Mouse (Mus musculus): ENCODE measurements at regions not wholly inside any gene's neighbourhood (a gene's known extent, or its start where the extent isn't known, plus 50 kb on each side); places are given as distances from the start of the nearest gene placed in this dataset.

DNA sequence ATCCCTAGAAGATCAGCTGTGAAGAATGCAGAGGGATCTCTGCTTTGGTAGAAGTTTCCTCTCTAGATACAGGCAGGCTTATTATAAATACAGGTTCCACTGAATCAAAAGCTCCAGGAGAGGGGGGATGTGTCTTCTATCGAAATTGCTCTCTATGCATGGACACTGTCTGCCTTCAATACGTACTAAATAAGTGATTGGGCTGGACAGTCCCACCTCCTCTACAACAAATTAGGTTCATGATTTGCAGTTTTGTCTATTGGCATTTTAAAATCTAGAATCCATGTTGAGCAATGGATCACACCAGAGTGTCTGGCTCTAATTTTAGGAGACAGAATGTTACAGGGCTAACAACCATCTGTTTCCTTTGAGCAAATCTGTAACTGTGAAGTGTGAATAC lies 429.9 kb downstream of the Hs3st1 start:
- WGBS, result 73% methylated on average over 2 of the region's 2 CpGs
- H3K27me3 ChIP-seq, result no peaks in the 10 kb centered on the region
- ATAC-seq (ENCODE audit: insufficient number of reproducible peaks, low FRiP score, low TSS enrichment, low read depth), result no peak

DNA sequence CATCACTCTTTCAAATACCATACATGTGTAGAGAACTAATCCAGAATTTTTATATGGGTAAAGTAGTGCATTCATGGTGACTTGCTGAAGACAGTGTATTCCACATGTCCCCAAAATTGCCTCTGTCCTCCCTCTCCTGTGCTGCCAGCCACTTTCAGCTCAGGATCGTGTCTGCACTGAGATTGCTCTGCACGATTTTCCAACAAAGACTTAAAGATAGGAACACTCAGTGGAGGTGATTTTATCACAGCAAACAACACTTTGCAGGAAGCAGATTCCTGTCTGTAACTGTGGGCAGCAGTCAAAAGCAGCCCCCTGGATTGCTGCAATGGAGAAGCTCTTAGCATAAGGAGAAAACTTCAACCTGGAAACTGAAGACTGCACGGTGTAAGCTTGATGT lies 438.8 kb downstream of the Hs3st1 start:
- Histone ChIP-seq H3K36me3 (no peaks in the 10 kb centered on the region), H3K27me3 (no peaks in the 10 kb centered on the region), H3K27ac (no peak overlapping the region), H3K4me1 (no peaks in the 10 kb centered on the region), H3K9ac (no peak overlapping the region), H3K4me2 (no peak overlapping the region), H3K9me3 (no peaks in the 10 kb centered on the region), H3K4me3 (no peak overlapping the region)
- ATAC-seq (ENCODE audit: insufficient number of reproducible peaks, low FRiP score, low TSS enrichment, low read depth), result no peak
- WGBS, result 68% methylated on average over 3 of the region's 3 CpGs

More for the DNA sequence above, 429.9 kb downstream of the Hs3st1 start:
- H3K9ac ChIP-seq, result no peak overlapping the region
- no peak overlapping the region for H3K4me2 ChIP-seq
- H3K4me1 ChIP-seq, result no peaks in the 10 kb centered on the region
- no peaks in the 10 kb centered on the region for H3K9me3 ChIP-seq
- no peaks in the 10 kb centered on the region for H3K36me3 ChIP-seq
- H3K27ac ChIP-seq, result no peak overlapping the region
- no peak overlapping the region for H3K4me3 ChIP-seq

DNA sequence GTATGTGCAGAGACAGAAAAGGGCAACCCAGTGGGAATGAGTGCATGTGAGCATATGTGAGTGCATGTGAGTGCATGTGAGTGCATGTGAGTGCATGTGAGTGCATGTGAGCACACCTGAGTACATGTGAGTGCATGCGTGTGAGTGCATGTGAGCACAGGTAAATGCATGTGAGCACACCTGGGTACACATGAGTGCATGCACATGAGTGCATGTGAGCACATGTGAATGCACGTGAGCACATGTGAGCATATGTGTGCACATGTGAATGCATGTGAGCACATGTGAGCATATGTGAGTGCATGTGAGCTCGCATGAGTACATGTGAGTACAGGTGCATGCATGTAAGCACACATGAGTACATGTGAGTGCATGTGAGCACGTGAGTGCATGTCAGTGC lies 434.6 kb upstream of the Clnk start:
- ATAC-seq (ENCODE audit: insufficient number of reproducible peaks, low FRiP score, low TSS enrichment, low read depth), result no peak

DNA sequence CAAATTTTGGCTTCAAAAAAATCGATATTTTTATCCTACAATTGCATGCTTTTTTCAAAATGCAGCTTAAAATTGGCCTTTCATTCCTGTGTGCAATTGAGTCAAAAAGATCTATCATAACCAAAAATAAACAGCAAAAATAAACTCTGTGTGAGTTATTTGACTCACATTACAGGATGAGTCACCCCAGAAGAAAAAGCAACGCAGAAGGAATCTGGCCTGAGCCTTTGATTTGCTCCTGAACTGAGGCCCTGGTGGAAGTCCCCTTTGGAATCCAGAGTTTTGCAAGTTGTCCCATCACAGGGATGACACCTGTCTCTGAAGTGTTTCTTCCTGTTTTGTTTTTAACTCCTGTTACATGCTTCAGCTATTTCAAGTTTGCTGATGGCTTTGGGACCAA lies 429.2 kb upstream of the Clnk start:
- WGBS, result 63% methylated on average over 2 of the region's 2 CpGs
- Histone ChIP-seq H3K9ac (no peak overlapping the region), H3K4me3 (no peak overlapping the region), H3K27me3 (no peaks in the 10 kb centered on the region), H3K36me3 (no peaks in the 10 kb centered on the region), H3K27ac (no peak overlapping the region), H3K9me3 (no peaks in the 10 kb centered on the region), H3K4me1 (no peaks in the 10 kb centered on the region), H3K4me2 (no peak overlapping the region)
- ATAC-seq (ENCODE audit: insufficient number of reproducible peaks, low FRiP score, low TSS enrichment, low read depth), result no peak

More for the DNA sequence above, 434.6 kb upstream of the Clnk start:
- H3K36me3 ChIP-seq, result no peaks in the 10 kb centered on the region
- no peak overlapping the region for H3K27ac ChIP-seq
- no peak overlapping the region for H3K4me2 ChIP-seq
- H3K9me3 ChIP-seq, result no peaks in the 10 kb centered on the region
- H3K4me3 ChIP-seq, result no peak overlapping the region
- 87% methylated on average over 4 of the region's 4 CpGs for WGBS
- no peak overlapping the region for H3K9ac ChIP-seq
- H3K27me3 ChIP-seq, result no peaks in the 10 kb centered on the region
- H3K4me1 ChIP-seq, result no peaks in the 10 kb centered on the region

DNA sequence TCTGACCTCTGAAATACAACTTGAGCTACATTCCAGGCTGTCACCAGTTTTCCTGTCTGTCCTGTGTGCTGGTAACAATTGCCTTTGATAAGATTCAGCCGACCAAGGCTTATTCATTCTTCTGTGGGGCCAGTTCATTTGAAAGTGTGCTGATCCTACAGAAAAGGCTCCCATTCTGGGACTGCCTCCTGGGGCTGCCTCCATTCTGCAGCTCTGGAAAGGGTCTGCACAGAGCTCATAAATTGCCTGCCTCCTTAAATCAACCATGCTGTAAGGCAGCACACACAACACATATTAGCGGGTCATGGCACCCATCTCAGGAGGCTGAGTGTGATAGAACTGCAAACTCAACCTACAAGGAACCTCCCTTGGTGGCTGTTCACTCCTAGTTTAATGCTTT lies 416.2 kb upstream of the Clnk start:
- no peak for ATAC-seq (ENCODE audit: insufficient number of reproducible peaks, low FRiP score, low TSS enrichment, low read depth)

DNA sequence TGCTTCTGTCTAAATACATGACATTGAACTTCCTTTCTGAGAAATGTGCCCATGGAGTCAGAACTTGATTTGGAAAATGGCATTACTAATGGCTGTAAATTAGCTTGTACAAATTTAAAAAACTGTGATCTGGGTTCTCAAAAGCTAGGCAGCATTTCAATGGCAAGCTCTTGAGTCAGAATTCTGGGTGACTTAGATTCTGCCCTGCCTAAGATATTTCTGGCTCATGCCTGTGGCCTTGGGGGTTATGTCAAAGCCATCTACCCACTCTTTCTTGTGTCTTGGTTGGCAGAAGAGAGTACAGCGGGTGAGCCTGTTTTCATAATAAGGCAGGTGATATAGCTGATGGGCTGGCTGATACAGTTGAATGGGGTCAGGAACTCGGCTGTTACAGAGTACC lies 404.4 kb upstream of the Clnk start:
- 83% methylated on average over 2 of the region's 2 CpGs for WGBS
- H3K36me3 ChIP-seq, result no peaks in the 10 kb centered on the region
- H3K9ac ChIP-seq, result no peak overlapping the region

More for the DNA sequence above, 416.2 kb upstream of the Clnk start:
- H3K27me3 ChIP-seq, result no peaks in the 10 kb centered on the region
- no peaks in the 10 kb centered on the region for H3K36me3 ChIP-seq
- no peak overlapping the region for H3K4me3 ChIP-seq
- H3K9ac ChIP-seq, result no peak overlapping the region
- no peak overlapping the region for H3K27ac ChIP-seq
- H3K9me3 ChIP-seq, result no peaks in the 10 kb centered on the region
- H3K4me2 ChIP-seq, result no peak overlapping the region
- H3K4me1 ChIP-seq, result no peaks in the 10 kb centered on the region
- WGBS, result 56% methylated on average over 2 of the region's 2 CpGs

DNA sequence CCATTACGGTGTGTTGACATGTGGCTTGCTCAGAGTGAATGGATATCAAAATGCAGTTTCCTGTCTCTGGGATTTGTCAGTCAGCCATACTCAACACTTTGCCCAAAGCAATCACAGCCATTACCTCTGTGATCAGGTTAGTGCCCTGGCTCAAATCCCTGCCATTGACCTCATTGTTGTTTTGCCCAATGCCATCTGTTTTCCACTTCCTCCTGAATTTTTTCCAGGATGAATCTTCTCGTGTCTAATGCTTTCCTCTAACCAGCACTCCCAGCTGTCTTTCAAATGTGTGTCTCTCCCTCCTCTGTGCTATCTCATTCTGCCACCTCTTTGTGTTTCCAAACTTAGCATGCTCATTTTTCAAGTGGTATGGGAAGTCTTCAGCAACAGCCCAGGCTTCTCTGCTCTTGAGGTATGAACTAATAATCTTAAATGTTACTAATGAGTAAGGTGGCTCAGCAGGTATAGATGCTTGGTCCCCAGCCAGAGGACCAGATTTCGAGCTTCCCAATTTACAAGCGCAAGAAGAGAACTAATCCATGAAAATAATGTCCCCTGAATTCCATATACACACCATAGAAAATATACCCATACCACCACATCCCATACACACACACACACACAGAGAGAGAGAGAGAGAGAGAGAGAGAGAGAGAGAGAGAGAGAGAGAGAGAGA lies 397.2 kb upstream of the Clnk start:
- no peaks in the 10 kb centered on the region for H3K27me3 ChIP-seq

More for the DNA sequence above, 404.4 kb upstream of the Clnk start:
- H3K4me2 ChIP-seq, result no peak overlapping the region
- no peaks in the 10 kb centered on the region for H3K4me1 ChIP-seq
- no peaks in the 10 kb centered on the region for H3K27me3 ChIP-seq
- H3K9me3 ChIP-seq, result no peaks in the 10 kb centered on the region
- H3K27ac ChIP-seq, result no peak overlapping the region
- H3K4me3 ChIP-seq, result no peak overlapping the region
- no peak for ATAC-seq (ENCODE audit: insufficient number of reproducible peaks, low FRiP score, low TSS enrichment, low read depth)

DNA sequence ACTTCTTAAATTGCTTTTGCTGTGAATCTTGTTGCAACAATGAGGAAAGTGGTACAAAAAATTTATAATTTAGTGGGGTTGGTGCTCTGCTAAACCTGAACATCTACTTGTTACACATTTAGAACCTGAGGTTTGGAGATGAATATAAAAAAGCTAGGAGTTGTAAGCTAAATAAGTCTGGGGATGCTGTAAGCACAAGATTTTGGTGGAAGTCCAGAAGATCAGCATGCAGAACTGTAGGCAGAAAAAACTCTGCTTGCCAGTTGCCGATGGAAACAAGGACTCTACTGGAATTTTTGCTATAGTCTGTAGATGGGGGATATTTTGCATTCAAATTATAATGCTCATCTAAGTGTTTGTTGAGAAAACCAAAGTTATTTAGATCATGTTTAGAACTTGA lies 390.5 kb upstream of the Clnk start:
- Histone ChIP-seq H3K9me3 (no peaks in the 10 kb centered on the region), H3K27ac (no peak overlapping the region), H3K36me3 (no peaks in the 10 kb centered on the region), H3K9ac (no peak overlapping the region), H3K27me3 (no peaks in the 10 kb centered on the region), H3K4me2 (no peak overlapping the region), H3K4me3 (no peak overlapping the region), H3K4me1 (no peaks in the 10 kb centered on the region)
- no peak for ATAC-seq (ENCODE audit: insufficient number of reproducible peaks, low FRiP score, low TSS enrichment, low read depth)
- WGBS, result 88% methylated on average over 1 of the region's 1 CpGs

More for the DNA sequence above, 397.2 kb upstream of the Clnk start:
- Histone ChIP-seq H3K4me3 (no peak overlapping the region), H3K4me2 (no peak overlapping the region), H3K36me3 (no peaks in the 10 kb centered on the region), H3K4me1 (no peaks in the 10 kb centered on the region), H3K27ac (no peak overlapping the region), H3K9ac (no peak overlapping the region), H3K9me3 (no peaks in the 10 kb centered on the region)
- 57% methylated on average over 4 of the region's 4 CpGs for whole genome bisulfite sequencing
- ATAC-seq (ENCODE audit: insufficient number of reproducible peaks, low FRiP score, low TSS enrichment, low read depth), result no peak

DNA sequence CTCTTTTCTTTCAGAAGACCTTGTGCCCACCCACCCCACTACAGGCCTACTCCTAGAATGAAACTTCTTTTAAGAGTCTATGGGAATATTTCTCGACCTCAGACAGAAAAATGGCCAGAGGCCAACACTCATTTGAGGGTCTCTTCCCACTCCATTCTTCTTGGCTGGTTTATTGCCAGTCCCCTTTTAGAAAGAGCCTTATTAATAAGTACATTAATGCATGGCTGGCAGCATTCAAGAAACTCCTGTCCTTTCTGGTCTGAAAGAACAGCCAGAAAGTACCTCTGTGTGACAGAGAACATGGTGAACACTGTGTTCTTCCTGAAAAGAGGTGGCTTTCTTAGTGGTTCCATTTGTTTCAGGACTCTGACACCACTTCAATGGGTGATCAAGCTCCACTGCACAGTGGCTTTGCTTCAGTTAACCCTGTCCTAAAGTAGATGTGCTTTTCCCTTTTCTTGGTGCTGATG lies 384.1 kb upstream of the Clnk start:
- no peaks in the 10 kb centered on the region for H3K4me1 ChIP-seq
- no peaks in the 10 kb centered on the region for H3K9me3 ChIP-seq
- H3K36me3 ChIP-seq, result no peaks in the 10 kb centered on the region
- no peak for ATAC-seq (ENCODE audit: insufficient number of reproducible peaks, low FRiP score, low TSS enrichment, low read depth)
- WGBS, result 37% methylated on average over 1 of the region's 1 CpGs
- no peaks in the 10 kb centered on the region for H3K27me3 ChIP-seq
- H3K4me3 ChIP-seq, result no peak overlapping the region
- no peak overlapping the region for H3K9ac ChIP-seq
- H3K27ac ChIP-seq, result no peak overlapping the region
- no peak overlapping the region for H3K4me2 ChIP-seq

DNA sequence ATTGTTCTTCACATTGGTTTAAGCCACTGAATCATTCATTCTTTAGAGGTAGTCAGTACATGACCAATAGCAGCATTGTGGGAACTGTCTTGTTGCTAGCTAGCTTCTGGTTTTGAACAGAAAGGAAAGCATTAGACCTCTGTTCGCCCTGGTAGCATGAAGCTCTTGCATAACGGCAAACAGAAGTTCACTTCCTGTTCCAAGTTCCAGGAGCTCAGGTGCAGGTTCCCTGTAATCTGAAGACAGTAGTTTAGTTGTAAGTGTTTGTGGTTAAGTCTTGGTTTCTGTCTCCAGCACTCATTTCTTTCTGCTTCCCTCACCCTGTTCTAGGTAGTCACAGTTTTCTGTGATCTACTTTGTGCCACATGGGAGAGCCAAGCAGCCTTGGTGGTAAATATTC lies 381.1 kb upstream of the Clnk start:
- Histone ChIP-seq H3K4me1 (no peaks in the 10 kb centered on the region), H3K27me3 (no peaks in the 10 kb centered on the region), H3K9me3 (no peaks in the 10 kb centered on the region), H3K9ac (no peak overlapping the region), H3K27ac (no peak overlapping the region), H3K4me3 (no peak overlapping the region), H3K4me2 (no peak overlapping the region), H3K36me3 (no peaks in the 10 kb centered on the region)
- 77% methylated on average over 2 of the region's 2 CpGs for WGBS
- no peak for ATAC-seq (ENCODE audit: insufficient number of reproducible peaks, low FRiP score, low TSS enrichment, low read depth)

DNA sequence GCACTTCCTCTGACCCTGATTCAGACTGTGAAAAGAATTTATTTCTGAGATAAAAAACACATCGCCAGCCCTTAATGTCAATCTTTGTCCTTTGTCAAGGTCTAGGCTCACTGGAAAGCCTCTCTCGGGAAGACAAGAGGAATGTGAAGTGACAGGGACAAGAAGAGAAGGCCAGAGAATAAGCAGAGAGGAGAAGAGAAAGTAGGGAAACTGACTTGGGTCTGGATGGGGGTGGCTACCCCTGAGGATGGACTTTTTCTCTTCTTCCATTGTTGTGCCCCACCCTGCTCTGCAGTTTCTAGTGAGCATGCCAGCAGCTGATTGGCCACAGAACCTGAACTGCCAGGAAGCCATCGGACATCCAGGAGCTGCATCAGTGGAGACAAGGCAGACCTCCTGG lies 375.6 kb upstream of the Clnk start:
- no peak overlapping the region for H3K4me2 ChIP-seq
- H3K27ac ChIP-seq, result no peak overlapping the region
- WGBS, result 56% methylated on average over 3 of the region's 3 CpGs
- ATAC-seq (ENCODE audit: insufficient number of reproducible peaks, low FRiP score, low TSS enrichment, low read depth), result no peak
- H3K36me3 ChIP-seq, result no peaks in the 10 kb centered on the region
- H3K4me1 ChIP-seq, result no peaks in the 10 kb centered on the region
- no peaks in the 10 kb centered on the region for H3K27me3 ChIP-seq
- no peaks in the 10 kb centered on the region for H3K9me3 ChIP-seq
- H3K9ac ChIP-seq, result no peak overlapping the region
- H3K4me3 ChIP-seq, result no peak overlapping the region

DNA sequence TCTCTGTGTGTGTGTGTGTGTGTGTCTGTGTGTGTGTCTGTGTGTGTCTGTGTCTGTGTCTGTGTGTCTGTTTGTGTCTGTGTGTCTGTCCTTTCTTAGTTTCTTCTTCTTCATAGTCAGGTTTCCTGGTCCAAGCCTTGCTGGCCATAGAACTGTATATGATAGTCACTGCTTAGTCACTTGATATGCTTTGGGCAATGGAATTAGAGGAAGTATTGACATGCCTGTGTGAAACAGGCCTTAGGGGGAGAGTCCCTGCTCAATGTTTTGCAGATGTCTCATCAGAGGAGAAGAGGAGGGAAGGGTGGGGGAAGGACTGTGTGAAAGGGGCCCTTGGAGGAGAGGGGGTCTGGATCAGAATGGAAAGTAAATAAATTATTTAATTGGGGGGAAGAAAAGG lies 374.4 kb upstream of the Clnk start:
- Histone ChIP-seq H3K9me3 (no peaks in the 10 kb centered on the region), H3K36me3 (no peaks in the 10 kb centered on the region), H3K9ac (no peak overlapping the region), H3K27ac (no peak overlapping the region), H3K4me3 (no peak overlapping the region), H3K4me2 (no peak overlapping the region), H3K27me3 (no peaks in the 10 kb centered on the region), H3K4me1 (no peaks in the 10 kb centered on the region)
- ATAC-seq (ENCODE audit: insufficient number of reproducible peaks, low FRiP score, low TSS enrichment, low read depth), result no peak

DNA sequence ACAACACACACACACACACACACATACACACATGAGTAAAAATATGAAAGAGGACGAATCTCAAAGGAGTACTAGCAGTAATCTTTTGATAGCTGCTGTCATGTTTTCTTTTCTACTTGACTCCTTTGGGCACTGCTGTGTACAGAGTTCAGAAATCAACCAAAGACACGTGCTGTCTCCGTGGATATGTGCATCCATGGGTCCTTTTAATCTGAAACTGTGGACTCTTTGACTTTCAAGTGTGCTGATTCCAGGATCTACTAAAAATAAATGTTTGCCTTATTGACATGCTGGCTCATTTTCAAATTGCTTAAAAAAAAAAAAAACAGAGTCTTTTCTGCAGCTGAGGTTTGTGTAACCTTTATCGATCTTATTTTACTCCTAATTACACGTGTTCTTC lies 343.1 kb upstream of the Clnk start:
- Histone ChIP-seq H3K9me3 (no peaks in the 10 kb centered on the region), H3K4me2 (no peak overlapping the region), H3K9ac (no peak overlapping the region), H3K27ac (no peak overlapping the region), H3K36me3 (no peaks in the 10 kb centered on the region), H3K4me3 (no peak overlapping the region), H3K27me3 (no peaks in the 10 kb centered on the region), H3K4me1 (no peaks in the 10 kb centered on the region)
- WGBS, result 81% methylated on average over 5 of the region's 5 CpGs
- ATAC-seq (ENCODE audit: insufficient number of reproducible peaks, low FRiP score, low TSS enrichment, low read depth), result no peak
